Mouse (Mus musculus) retina, adult 2 months (tissue): ENCODE results near the gene Npas3.

Source experiments
- DNase-seq: peaks from one replicate; pipeline ENCODE4 v3.0.0-alpha.2; 2012; ENCODE audit warnings: low read depth, low spot score

Npas3 gene

DNA sequence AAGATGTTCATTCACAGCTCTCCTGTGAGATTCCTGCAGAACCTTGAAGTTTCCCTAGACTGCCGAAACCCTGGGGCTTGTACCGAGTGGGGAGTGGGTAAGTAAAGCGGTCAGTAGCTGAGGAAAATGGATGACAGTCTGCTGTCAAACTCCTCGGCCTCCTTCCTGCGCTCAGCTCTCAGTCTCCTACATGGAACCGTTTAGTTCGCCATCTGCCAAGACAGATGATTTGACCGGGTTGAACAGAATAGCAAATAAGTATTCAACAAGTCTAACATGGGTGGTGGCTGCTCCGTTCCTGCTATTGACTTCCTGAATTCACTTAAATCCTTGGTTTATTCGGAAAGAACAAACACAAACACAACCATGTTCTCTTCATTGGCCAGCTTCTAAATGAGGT is 541.0 kb downstream of the Npas3 start:
- DNase-seq = no peak

GRCm38 (mm10) chr12:53794718-53795400 is 546.4 kb downstream of the Npas3 start:
- DNase-seq = no peak

- DNase-seq = no peak
Observed at GRCm38 (mm10) chr12:53801831-53802230, 553.4 kb downstream of the Npas3 start.

DNA sequence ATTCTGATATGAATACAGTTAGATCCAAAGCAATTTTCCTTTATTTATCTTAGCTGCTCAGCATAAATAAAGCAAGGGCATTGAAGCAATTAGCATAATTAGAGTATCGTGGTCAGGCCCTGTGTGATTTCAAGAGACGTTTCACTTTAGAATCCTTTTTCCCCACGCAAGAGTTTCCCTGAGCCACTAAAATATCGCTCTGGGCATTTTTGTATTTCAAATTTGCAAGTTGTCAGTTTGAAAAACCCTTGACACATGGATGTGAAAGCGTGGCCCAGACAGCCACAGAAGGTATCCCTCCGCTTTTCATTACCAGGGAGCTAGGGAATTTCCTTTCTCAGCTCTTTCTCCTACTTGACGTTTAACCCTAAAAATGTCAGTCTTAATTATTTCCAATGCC is 553.9 kb downstream of the Npas3 start:
- DNase-seq = no peak

DNA sequence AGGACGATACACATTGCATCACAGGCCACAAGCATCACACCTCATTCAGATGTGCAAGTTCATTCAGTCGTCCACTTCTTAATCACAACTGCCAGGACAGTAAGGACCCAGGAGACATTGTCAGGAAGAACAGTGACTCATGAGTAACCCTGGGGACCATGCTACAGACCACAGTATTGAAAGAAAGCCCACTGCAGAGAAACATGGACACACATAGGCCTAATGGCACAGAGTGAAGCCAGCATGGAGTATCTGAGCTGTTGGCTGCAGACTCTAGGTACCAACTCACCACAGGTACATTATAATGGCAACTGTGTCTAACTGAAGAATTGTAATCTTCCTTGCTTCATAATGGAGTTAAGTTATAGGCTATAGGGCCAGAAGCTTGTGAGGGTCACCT is 561.6 kb downstream of the Npas3 start:
- no peak for DNase-seq

- no peak for DNase-seq
Observed at GRCm38 (mm10) chr12:53814291-53814690, 565.8 kb downstream of the Npas3 start.

- DNase-seq = no peak
Observed at GRCm38 (mm10) chr12:53819982-53820381, 571.5 kb downstream of the Npas3 start.

- DNase-seq = no peak
Observed at GRCm38 (mm10) chr12:53822881-53823280, 574.4 kb downstream of the Npas3 start.

DNA sequence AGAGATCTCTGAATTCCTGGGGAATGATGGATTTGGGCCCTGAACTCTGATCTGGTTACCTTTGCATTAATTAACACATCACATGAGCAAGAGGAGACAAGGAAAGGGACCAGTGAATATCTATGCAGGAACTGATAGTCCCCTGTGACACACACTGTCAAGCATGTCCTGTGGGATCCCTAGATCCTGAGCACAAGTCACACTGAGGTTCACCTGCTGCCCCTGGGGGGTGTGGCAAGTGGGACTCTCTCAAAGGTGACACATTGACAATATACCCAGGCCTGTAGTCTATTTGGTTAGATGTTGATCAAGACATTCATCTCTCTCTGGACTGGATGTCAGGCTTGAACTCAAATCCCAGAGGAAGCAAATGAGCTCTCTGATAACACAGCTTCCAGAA is 576.8 kb downstream of the Npas3 start:
- no peak for DNase-seq

- DNase-seq = no peak
Observed at GRCm38 (mm10) chr12:53825898-53826605, 577.6 kb downstream of the Npas3 start.

GRCm38 (mm10) chr12:53826812-53827211 is 578.3 kb downstream of the Npas3 start:
- no peak for DNase-seq

DNA sequence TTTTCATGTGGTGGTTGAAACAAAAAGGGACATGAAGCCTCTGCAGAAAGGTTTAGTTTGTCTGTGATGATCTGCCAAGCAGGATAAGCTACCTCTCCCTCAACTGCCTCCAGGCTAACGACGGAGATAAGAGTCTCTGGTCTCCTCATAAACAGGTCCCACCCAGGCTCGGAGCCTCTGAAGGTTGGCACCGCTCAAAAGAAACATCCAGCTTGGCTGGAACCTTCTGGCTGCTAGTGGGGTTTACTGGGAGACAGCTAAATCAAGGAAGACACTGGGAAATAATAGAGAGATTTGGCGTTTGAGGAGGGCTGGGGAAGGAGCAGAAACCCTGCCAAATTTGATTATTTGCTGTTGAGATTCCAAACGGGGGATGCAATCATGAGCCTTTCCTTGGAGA is 584.1 kb downstream of the Npas3 start:
- no peak for DNase-seq

- DNase-seq = no peak
Observed at GRCm38 (mm10) chr12:53833348-53833747, 584.9 kb downstream of the Npas3 start.

- DNase-seq = no peak
Observed at GRCm38 (mm10) chr12:53836031-53836790, 587.7 kb downstream of the Npas3 start.

DNA sequence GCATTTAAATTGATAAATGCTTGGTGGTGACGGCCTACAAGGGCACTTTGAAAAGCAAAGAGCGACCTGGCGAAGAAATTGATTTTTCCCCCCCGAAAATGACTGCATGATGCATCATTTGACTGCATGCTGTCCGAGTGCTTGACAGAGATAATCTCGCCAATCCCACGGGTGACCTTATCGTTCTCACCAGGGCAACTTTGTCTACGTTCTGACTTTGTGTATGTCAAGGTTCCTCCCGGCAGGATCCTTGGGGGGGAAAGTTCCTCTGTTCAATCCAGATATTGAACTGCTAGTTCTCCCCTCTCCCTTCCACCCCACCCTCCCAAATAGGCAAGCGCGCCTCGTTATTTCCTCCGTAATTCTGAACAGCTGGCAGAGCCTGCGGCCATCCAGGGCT is 588.9 kb downstream of the Npas3 start:
- DNase-seq = no peak

DNA sequence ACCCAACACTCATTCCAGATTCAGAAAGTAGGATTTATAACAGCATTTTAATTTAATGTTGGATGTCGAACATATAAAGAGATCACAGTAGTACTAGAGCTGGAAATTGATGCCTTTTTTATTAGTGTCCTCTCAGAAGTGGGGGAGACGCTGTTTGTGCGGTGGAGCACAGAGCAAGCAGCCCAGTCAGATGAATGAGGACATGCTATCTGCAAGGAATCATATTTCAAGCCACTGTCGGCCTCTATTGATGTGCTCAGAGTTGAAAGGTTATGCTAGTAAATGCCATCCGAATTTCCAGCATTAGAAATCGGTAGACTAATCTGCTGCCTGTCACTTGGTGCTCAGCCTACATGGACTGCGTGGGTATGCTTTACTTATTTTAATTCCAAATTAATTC is 590.1 kb downstream of the Npas3 start:
- DNase-seq = no peak

DNA sequence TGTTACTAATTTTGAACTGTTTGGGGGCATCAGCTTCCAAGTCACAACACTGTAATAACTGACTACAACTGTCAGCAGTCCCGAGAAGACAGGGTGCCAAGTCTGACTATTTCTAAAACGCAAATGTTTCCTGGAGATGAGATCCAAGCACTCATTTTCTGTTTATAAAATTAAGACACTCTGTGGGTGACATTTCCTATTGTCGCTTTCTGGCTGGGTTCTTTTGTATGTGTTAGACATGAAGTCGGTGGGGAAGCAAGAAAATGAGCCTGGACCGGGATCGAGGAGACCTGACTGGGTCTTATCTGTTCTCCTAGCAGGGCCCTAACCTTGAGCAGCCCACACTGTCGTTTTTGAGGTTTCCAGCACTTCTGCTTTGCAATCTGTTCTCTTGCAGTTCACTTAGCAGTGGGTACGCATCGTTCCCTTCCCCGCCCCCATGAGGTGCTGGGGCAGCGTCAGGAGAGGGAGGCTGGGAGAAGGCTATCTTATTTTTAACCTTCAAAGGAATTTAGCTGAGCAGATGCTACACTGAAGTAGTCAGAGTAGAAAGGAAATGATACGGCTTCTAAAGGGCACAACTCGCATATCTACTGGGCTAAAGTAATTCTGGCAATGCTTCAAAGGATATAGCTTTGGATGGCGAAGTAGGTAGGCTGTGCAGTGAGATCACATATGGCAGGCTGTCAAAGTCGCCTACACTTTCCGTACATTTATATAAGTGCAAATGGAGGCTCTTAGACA is 593.6 kb downstream of the Npas3 start:
- no peak for DNase-seq

GRCm38 (mm10) chr12:53843626-53844025 is 595.1 kb downstream of the Npas3 start:
- no peak for DNase-seq

- DNase-seq = no peak
Observed at GRCm38 (mm10) chr12:53846154-53846665, 597.7 kb downstream of the Npas3 start.

- no peak for DNase-seq
Observed at GRCm38 (mm10) chr12:53849263-53849662, 600.8 kb downstream of the Npas3 start.

- DNase-seq = no peak
Observed at GRCm38 (mm10) chr12:53852432-53852831, 604.0 kb downstream of the Npas3 start.

DNA sequence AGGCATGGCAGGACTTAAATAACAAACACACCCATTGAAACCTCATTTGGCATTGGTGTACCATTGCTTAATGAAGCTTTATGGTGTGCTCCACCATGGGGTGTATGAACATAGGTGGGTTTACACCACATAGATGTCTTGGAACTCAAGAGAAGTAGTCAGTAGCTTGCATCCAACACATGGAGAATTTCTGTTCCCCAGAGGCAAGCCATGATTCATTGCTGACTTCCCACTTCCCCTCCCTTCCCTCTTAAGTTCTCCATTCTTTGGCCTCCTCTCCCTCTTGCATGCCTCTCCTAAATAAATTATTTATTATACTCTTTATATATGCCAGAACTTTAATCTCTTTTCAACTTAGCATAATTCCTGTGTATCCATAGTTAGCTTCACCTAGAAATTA is 611.7 kb downstream of the Npas3 start:
- DNase-seq = no peak
